ENCODE assay signal across 14 mouse cellular contexts in the genomic region with DNA sequence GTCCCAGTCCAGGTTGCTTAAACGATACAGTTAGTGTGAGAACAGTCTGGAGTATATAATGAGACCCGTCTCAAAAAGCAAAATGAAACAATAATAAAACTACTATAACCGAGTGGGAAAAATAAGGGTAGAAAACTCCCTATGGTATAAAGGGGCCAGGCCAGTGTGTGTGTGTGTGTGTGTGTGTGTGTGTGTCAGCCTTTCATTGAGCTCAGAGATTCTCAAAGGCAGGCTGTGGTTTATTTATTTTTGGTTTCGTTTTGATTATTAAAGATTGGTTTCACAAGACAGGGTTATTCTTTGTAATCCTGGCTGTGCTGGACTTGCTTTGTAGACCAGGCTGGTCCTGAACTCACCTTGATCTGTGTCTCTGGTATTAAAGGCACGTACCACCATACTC.
"Had no signal": no experiment of that assay in that cellular context is flagged by ENCODE, and none has a peak within 500 bp of the region (broad histone marks: within the 10 kb centered on the region; RNA-seq: fewer than 3 reads in every experiment).

No protein-coding gene starts in this region.

- H3K9me3 ChIP-seq: kidney, embryonic 15.5 days; liver, embryonic 13.5 days; midbrain, embryonic 12.5 days; midbrain, embryonic 15.5 days had no signal

- H3K4me1 ChIP-seq: kidney, embryonic 15.5 days; midbrain, embryonic 12.5 days; midbrain, embryonic 15.5 days had no signal

- H3K36me3 ChIP-seq: kidney, embryonic 15.5 days; liver, embryonic 13.5 days; midbrain, embryonic 12.5 days; midbrain, embryonic 15.5 days had no signal

- H3K4me3 ChIP-seq: kidney, embryonic 15.5 days; liver, embryonic 13.5 days; midbrain, embryonic 12.5 days; midbrain, embryonic 15.5 days had no signal

- H3K27ac ChIP-seq: kidney, embryonic 15.5 days; liver, embryonic 13.5 days; midbrain, embryonic 12.5 days; midbrain, embryonic 15.5 days; stomach, postnatal 0 days had no signal

- H3K27me3 ChIP-seq: kidney, embryonic 15.5 days; midbrain, embryonic 12.5 days; midbrain, embryonic 15.5 days had no signal

- DNase-seq: kidney, adult 11 months; kidney, adult 8-10 months; kidney, postnatal 14 days; kidney, postnatal 4 days; liver, embryonic 13.5 days; lung, adult 2 months; lung, postnatal 14 days; lung, postnatal 4 days; right cerebral cortex, postnatal 4 days; thymus, postnatal 25 days had no signal

- ATAC-seq: midbrain, embryonic 15.5 days had no signal
